ENCODE assay signal across 20 mouse cellular contexts in genomic region chr16:73279951-73280350, GRCm38 (mm10).
DNase-seq lines count a peak whose midpoint lies in the region; ATAC-seq lines count a peak whose summit lies in the region.
"Had no signal": no experiment of that assay in that cellular context is flagged by ENCODE, and none has a peak within 500 bp of the region (broad histone marks: within the 10 kb centered on the region; RNA-seq: fewer than 3 reads in every experiment).

No protein-coding gene starts in this region.

- peak overlapping the region; percentile 27 for H3K4me2 ChIP-seq in kidney, embryonic 14.5 days (replicated peaks; ENCODE audit: low read depth, low read length)
- H3K4me2 ChIP-seq: forebrain, embryonic 13.5 days; heart, embryonic 11.5 days; liver, embryonic 12.5 days; lung, embryonic 15.5 days; midbrain, embryonic 13.5 days had no signal

- no peak overlapping the region for H3K4me3 ChIP-seq in kidney, embryonic 14.5 days (ENCODE audit: low read length)
- H3K4me3 ChIP-seq: embryonic facial prominence, embryonic 10.5 days; forebrain, embryonic 13.5 days; layer of hippocampus, adult 2 months; liver, embryonic 12.5 days; lung, embryonic 15.5 days; midbrain, embryonic 13.5 days had no signal

- no peaks in the 10 kb centered on the region for H3K4me1 ChIP-seq in kidney, embryonic 14.5 days (ENCODE audit: control insufficient read depth, insufficient read depth, low read length)
- H3K4me1 ChIP-seq: forebrain, embryonic 13.5 days; liver, embryonic 12.5 days; lung, embryonic 15.5 days; midbrain, embryonic 13.5 days had no signal

- H3K9ac ChIP-seq in kidney, embryonic 14.5 days (ENCODE audit: low read depth, low read length), result no peak overlapping the region
- H3K9ac ChIP-seq: forebrain, embryonic 13.5 days; liver, embryonic 12.5 days; lung, embryonic 15.5 days; midbrain, embryonic 13.5 days had no signal

- H3K36me3 ChIP-seq in kidney, embryonic 14.5 days (ENCODE audit: control insufficient read depth, insufficient read depth, low read length), result no peaks in the 10 kb centered on the region
- H3K36me3 ChIP-seq: embryonic facial prominence, embryonic 10.5 days; liver, embryonic 12.5 days; lung, embryonic 15.5 days; midbrain, embryonic 13.5 days had no signal

- no peaks in the 10 kb centered on the region for H3K27me3 ChIP-seq in kidney, embryonic 14.5 days (ENCODE audit: control insufficient read depth, insufficient read depth, low read length)
- H3K27me3 ChIP-seq: forebrain, embryonic 13.5 days; liver, embryonic 12.5 days; lung, embryonic 15.5 days; midbrain, embryonic 13.5 days had no signal

- no peak for DNase-seq in kidney, postnatal 36 days
- DNase-seq in embryo, embryonic 10.5 days (ENCODE audit: low spot score), result peak; percentile 19
- DNase-seq in embryo, embryonic 9.5 days (ENCODE audit: extremely low spot score), result peak; percentile 5
- DNase-seq in mesoderm, embryonic 11.5 days (ENCODE audit: low read depth, low spot score), result peak; percentile 47
- no peak for DNase-seq in frontal cortex, postnatal 36 days (ENCODE audit: low spot score in 2 of 2)
- no peak for DNase-seq in heart, adult 8-10 months (ENCODE audit: low spot score)
- DNase-seq: cerebellum, adult 9-11 months; retina, postnatal 1 day; thymus, postnatal 4 days had no signal

- H3K9me3 ChIP-seq in kidney, embryonic 14.5 days (ENCODE audit: control insufficient read depth, low read length), result no peaks in the 10 kb centered on the region
- H3K9me3 ChIP-seq: embryonic facial prominence, embryonic 10.5 days; forebrain, embryonic 13.5 days; liver, embryonic 12.5 days; lung, embryonic 15.5 days; midbrain, embryonic 13.5 days had no signal

- ATAC-seq in kidney, embryonic 14.5 days (ENCODE audit: low FRiP score, low TSS enrichment), result peak; percentile 68
- no peak for ATAC-seq in cerebellum, adult (ENCODE audit: insufficient number of reproducible peaks, low FRiP score, low TSS enrichment)
- ATAC-seq: forebrain, embryonic 13.5 days; intestine, postnatal 0 days; liver, embryonic 12.5 days; midbrain, embryonic 13.5 days had no signal

- H3K27ac ChIP-seq in kidney, embryonic 14.5 days (ENCODE audit: low read depth, low read length), result no peak overlapping the region
- H3K27ac ChIP-seq: embryonic facial prominence, embryonic 10.5 days; forebrain, embryonic 13.5 days; layer of hippocampus, adult 2 months; liver, embryonic 12.5 days; lung, embryonic 15.5 days; macrophage; midbrain, embryonic 13.5 days had no signal

- WGBS in kidney, embryonic 14.5 days, result 14% methylated on average over 11 of the region's 11 CpGs

Comparison
In these comparisons a context has a peak if more than half of its experiments do, and no peak if none do; other contexts are left out.
1. DNase-seq: peak in embryo, embryonic 10.5 days (single experiment), embryo, embryonic 9.5 days (single experiment) and mesoderm, embryonic 11.5 days (single experiment); none in kidney, postnatal 36 days (0 of 2), frontal cortex, postnatal 36 days (0 of 2) and heart, adult 8-10 months (single experiment).